Mouse (Mus musculus): Measurements from ENCODE around the gene Nup107. TPM values are rescaled to one million over a fixed set of nuclear protein-coding genes. Genes with fewer than 3 reads are reported as not detected.
"Not testable (repeated sequence)": the region's sequence is repeated elsewhere in the genome, so short reads cannot be mapped to it uniquely, and the experiment has no call there.

The Nup107 gene
- polyA plus RNA-seq, 1 experiment: 12.8 TPM

GRCm38 (mm10) chr10:117749787-117750343, 42.6 kb downstream of the Nup107 start:
- no peaks in the 10 kb centered on the region for H3K4me1 ChIP-seq (ENCODE audit: control insufficient read depth, insufficient read depth, low read length)
- TF ChIP-seq CTCF (IDR thresholded peaks at IDR 0.05; ENCODE audit: extremely low read depth, insufficient read depth, low read length) (no peak), POLR2A (IDR thresholded peaks at IDR 0.05; ENCODE audit: extremely low read depth, insufficient read depth, low read length) (no peak)
- no peak overlapping the region for H3K4me3 ChIP-seq (ENCODE audit: insufficient read depth, low read length)
- no peak overlapping the region for H3K27ac ChIP-seq (ENCODE audit: insufficient read depth, low read length)

DNA sequence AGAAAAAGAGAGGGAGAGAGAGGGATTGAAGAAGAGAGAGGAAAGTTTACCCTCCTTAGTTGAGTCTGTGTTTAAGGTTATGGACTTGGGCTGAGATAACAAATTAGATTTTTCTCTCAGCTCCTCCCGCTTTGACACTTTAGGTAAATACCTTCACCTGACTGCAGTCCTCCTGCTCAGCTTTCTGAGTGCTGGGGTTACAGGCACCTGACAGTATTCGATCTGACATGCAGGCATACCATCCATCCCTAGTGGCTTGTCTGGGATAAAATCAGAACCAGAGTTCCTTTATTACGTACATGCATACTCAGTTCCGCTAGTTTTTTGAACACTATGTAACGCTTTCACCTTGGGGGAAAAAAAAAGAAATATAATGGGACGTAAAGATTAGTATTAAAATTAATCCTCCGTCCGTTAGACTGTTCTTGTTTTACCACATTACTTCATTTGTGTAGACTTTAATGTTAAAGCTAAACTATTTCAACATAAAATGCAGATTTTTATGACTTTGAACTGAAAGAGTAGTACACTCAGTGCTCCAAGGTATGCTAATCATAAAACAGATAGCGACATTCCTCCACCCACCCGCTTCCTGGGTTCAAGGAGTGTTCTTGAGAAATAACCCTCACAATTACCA, 43.3 kb downstream of the Nup107 start:
- TF ChIP-seq POLR2A (IDR thresholded peaks at IDR 0.05; ENCODE audit: extremely low read depth, insufficient read depth, low read length) (no peak), CTCF (IDR thresholded peaks at IDR 0.05; ENCODE audit: extremely low read depth, insufficient read depth, low read length) (no peak)
- Histone ChIP-seq H3K4me3 (ENCODE audit: insufficient read depth, low read length) (no peak overlapping the region), H3K4me1 (ENCODE audit: control insufficient read depth, insufficient read depth, low read length) (no peaks in the 10 kb centered on the region), H3K27ac (ENCODE audit: insufficient read depth, low read length) (no peak overlapping the region)

DNA sequence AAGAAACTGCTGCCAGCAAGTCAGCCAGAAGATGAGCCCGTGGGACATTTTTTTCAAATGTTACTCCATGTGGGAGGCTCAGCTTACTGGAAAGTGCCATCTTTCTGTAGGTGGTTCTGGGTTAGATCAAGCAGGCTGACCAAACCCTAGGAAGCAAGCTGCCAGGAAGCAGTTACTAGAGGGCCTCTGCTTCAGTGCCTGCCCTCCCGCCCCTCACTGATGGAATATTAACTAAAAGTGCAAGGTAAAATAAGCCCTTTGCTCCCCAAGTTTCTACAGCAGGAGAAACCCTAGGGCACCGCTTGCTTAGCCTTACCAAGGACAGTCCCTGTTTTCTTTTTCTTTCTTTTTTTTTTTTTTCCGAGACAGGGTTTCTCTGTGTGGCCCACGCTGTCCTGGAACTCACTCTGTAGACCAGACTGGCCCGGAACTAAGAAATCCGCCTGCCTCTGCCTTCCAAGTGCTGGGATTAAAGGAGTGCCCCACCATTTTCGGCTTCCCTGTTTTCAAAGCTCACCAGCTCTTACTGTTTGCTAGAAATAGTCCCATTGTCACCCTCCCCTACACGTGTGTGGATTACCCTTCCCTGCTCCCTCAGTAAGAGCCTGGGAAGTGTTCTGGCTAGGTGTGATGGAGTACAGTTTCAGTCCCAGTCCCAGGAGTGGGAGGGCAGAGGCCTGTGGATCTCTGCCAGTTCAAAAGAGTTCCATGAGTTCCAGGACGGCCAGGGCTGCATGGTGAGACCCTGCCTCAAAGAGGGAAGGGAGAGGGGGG, 44.0 kb downstream of the Nup107 start:
- TF ChIP-seq CTCF (IDR thresholded peaks at IDR 0.05; ENCODE audit: extremely low read depth, insufficient read depth, low read length): no peak
- no peak for TF ChIP-seq POLR2A (IDR thresholded peaks at IDR 0.05; ENCODE audit: extremely low read depth, insufficient read depth, low read length)
- Histone ChIP-seq H3K4me3 (ENCODE audit: insufficient read depth, low read length) (no peak overlapping the region), H3K4me1 (ENCODE audit: control insufficient read depth, insufficient read depth, low read length) (0 out of 2 replicates have a peak, but pooled peaks cover 1% of the 10 kb centered on the region), H3K27ac (ENCODE audit: insufficient read depth, low read length) (no peak overlapping the region)

- Histone ChIP-seq H3K4me3 (ENCODE audit: insufficient read depth, low read length) (no peak overlapping the region), H3K27ac (ENCODE audit: insufficient read depth, low read length) (no peak overlapping the region)
- TF ChIP-seq CTCF (IDR thresholded peaks at IDR 0.05; ENCODE audit: extremely low read depth, insufficient read depth, low read length) (no peak), POLR2A (IDR thresholded peaks at IDR 0.05; ENCODE audit: extremely low read depth, insufficient read depth, low read length) (no peak)
Measured at GRCm38 (mm10) chr10:117747711-117748110, 44.8 kb downstream of the Nup107 start.

GRCm38 (mm10) chr10:117746297-117746883, 46.1 kb downstream of the Nup107 start, which contains the start of gene Slc35e3:
Gene Slc35e3 (minus strand): TSS chr10:117746365.
- Histone ChIP-seq H3K27ac (ENCODE audit: insufficient read depth, low read length) (no peak within 1 kb of the TSS), H3K4me3 (ENCODE audit: insufficient read depth, low read length) (peak within 1 kb of the TSS; percentile 94), H3K4me1 (ENCODE audit: control insufficient read depth, insufficient read depth, low read length) (0 out of 2 replicates have a peak, but pooled peaks cover 1% of the 10 kb centered on the region)
- TF ChIP-seq CTCF (IDR thresholded peaks at IDR 0.05; ENCODE audit: extremely low read depth, insufficient read depth, low read length) (no peak), POLR2A (IDR thresholded peaks at IDR 0.05; ENCODE audit: extremely low read depth, insufficient read depth, low read length) (peak; percentile 62)

More at GRCm38 (mm10) chr10:117747711-117748110, 44.8 kb downstream of the Nup107 start:
- 0 out of 2 replicates have a peak, but pooled peaks cover 1% of the 10 kb centered on the region for H3K4me1 ChIP-seq (ENCODE audit: control insufficient read depth, insufficient read depth, low read length)

DNA sequence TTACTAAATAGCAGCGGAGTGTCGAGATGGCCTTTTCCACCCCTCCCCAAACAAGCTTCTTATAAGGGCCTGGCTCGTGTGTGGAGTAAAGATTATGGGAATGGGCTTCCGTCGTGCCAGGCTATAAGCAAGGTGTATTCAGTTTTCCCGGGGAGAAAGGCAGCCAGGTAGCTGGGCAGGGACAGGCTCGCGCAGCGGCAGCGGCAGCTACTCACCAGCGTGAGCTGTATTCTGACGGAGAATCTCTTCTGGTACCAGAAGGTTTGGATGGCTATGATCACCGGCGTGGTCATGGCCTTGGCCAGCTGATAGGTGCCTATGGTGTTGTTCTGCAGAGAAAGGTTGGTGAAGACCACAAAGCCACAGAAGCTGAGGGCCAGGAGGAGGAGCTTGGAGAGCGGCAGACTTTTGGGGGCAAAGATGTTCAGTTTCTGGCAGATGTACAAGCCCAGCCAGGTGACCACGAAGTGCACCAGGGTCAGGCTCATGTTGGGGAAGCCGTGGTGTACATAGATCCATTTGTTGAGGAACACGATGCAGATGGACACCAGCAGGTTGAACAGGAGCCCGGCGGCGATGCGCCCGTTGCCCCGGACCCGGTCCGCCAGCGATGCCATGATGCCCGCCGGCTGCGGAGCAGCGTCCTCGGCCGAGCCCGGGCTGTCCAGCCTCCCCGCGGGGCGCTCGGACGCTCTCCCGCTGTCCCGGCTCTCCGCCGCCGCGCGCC, 46.8 kb downstream of the Nup107 start:
- H3K4me3 ChIP-seq (ENCODE audit: insufficient read depth, low read length): peak overlapping the region; percentile 94
- H3K4me1 ChIP-seq (ENCODE audit: control insufficient read depth, insufficient read depth, low read length); H3K27ac ChIP-seq (ENCODE audit: insufficient read depth, low read length): not testable (repeated sequence)

GRCm38 (mm10) chr10:117743917-117744316, 48.6 kb downstream of the Nup107 start:
- TF ChIP-seq CTCF (IDR thresholded peaks at IDR 0.05; ENCODE audit: extremely low read depth, insufficient read depth, low read length) (no peak), POLR2A (IDR thresholded peaks at IDR 0.05; ENCODE audit: extremely low read depth, insufficient read depth, low read length) (no peak)
- H3K27ac ChIP-seq (ENCODE audit: insufficient read depth, low read length): no peak overlapping the region
- 0 out of 2 replicates have a peak, but pooled peaks cover 1% of the 10 kb centered on the region for H3K4me1 ChIP-seq (ENCODE audit: control insufficient read depth, insufficient read depth, low read length)
- no peak overlapping the region for H3K4me3 ChIP-seq (ENCODE audit: insufficient read depth, low read length)

DNA sequence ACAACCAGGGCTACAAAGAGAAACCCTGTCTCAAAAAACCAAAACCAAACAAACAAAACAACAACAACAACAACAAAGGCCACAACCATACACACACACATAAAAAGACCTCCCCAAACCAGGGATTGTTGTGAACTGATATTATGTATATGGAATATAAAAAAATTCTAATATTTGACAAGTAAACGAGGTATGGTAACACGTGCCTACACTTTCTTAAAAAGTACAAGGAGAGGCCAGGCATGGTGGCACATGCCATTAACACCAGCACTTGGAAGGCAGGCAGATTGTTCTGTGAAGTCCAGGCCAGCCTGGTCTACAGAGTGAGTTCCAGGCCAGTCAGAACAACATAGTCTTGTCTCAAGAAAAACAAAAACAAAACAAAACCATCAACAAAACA, 49.3 kb downstream of the Nup107 start:
- Histone ChIP-seq H3K4me3 (ENCODE audit: insufficient read depth, low read length) (no peak overlapping the region), H3K27ac (ENCODE audit: insufficient read depth, low read length) (no peak overlapping the region), H3K4me1 (ENCODE audit: control insufficient read depth, insufficient read depth, low read length) (0 out of 2 replicates have a peak, but pooled peaks cover 1% of the 10 kb centered on the region)
- no peak for TF ChIP-seq POLR2A (IDR thresholded peaks at IDR 0.05; ENCODE audit: extremely low read depth, insufficient read depth, low read length)
- TF ChIP-seq CTCF (IDR thresholded peaks at IDR 0.05; ENCODE audit: extremely low read depth, insufficient read depth, low read length): no peak

- TF ChIP-seq CTCF (IDR thresholded peaks at IDR 0.05; ENCODE audit: extremely low read depth, insufficient read depth, low read length) (no peak), POLR2A (IDR thresholded peaks at IDR 0.05; ENCODE audit: extremely low read depth, insufficient read depth, low read length) (no peak)
- no peak overlapping the region for H3K4me3 ChIP-seq (ENCODE audit: insufficient read depth, low read length)
- H3K4me1 ChIP-seq (ENCODE audit: control insufficient read depth, insufficient read depth, low read length): 0 out of 2 replicates have a peak, but pooled peaks cover 1% of the 10 kb centered on the region
- no peak overlapping the region for H3K27ac ChIP-seq (ENCODE audit: insufficient read depth, low read length)
Measured at GRCm38 (mm10) chr10:117742618-117743017, 49.9 kb downstream of the Nup107 start.

All from cortical plate, adult 2 months (tissue).